Mouse (Mus musculus): ENCODE results near the gene Unc79. TPM values are rescaled to one million over a fixed set of nuclear protein-coding genes. Genes with fewer than 3 reads are reported as not detected.

Gene Unc79
- total RNA-seq, 2 experiments from 2014 or later = 43.4 to 44.6 TPM

GRCm38 (mm10) chr12:103036692-103037091, 88.0 kb downstream of the Unc79 start:
- intact Hi-C loops (cut with DNase I) = no loop called here
- DNase-seq = no peak

- intact Hi-C loops (cut with DNase I) = no loop called here
Measured at GRCm38 (mm10) chr12:103039332-103039731, 90.7 kb downstream of the Unc79 start.

GRCm38 (mm10) chr12:103040136-103040535, 91.5 kb downstream of the Unc79 start:
- peak; percentile 57 for DNase-seq
- intact Hi-C loops (cut with DNase I) = no loop called here

More at GRCm38 (mm10) chr12:103039332-103039731, 90.7 kb downstream of the Unc79 start:
- DNase-seq = no peak

GRCm38 (mm10) chr12:103041401-103041800, 92.7 kb downstream of the Unc79 start:
- intact Hi-C loops (cut with DNase I) = no loop called here
- DNase-seq = no peak

- intact Hi-C loops (cut with DNase I) = no loop called here
- no peak for DNase-seq
Measured at GRCm38 (mm10) chr12:103042711-103043110, 94.1 kb downstream of the Unc79 start.

- intact Hi-C loops (cut with DNase I) = no loop called here
- DNase-seq = no peak
Measured at GRCm38 (mm10) chr12:103044422-103044821, 95.8 kb downstream of the Unc79 start.

GRCm38 (mm10) chr12:103049865-103050264, 101.2 kb downstream of the Unc79 start:
- intact Hi-C loops (cut with DNase I) = loop anchor here (10.0 kb wide), 1 partner anchor 105 kb away; the partner anchor contains the start of gene Unc79
- no peak for DNase-seq

GRCm38 (mm10) chr12:103059321-103060053, 110.8 kb downstream of the Unc79 start:
- DNase-seq = no peak
- intact Hi-C loops (cut with DNase I) = loop anchor here (5.0 to 10.0 kb wide), 3 partner anchors 97 to 295 kb away; partner anchors contain the start of gene Unc79

GRCm38 (mm10) chr12:103060791-103061190, 112.1 kb downstream of the Unc79 start:
- intact Hi-C loops (cut with DNase I) = loop anchor here (10.0 kb wide), 1 partner anchor 296 kb away; no protein-coding TSS in a partner anchor
- DNase-seq = no peak

- no peak for DNase-seq
- intact Hi-C loops (cut with DNase I) = loop anchor here (10.0 kb wide), 1 partner anchor 297 kb away; no protein-coding TSS in a partner anchor
Measured at GRCm38 (mm10) chr12:103062133-103062532, 113.5 kb downstream of the Unc79 start.

- intact Hi-C loops (cut with DNase I) = loop anchor here (5.0 to 10.0 kb wide), 2 partner anchors 178 to 300 kb away; no protein-coding TSS in a partner anchor
- no peak for DNase-seq
Measured at GRCm38 (mm10) chr12:103064944-103065343, 116.3 kb downstream of the Unc79 start.

- no peak for DNase-seq
- intact Hi-C loops (cut with DNase I) = loop anchor here (5.0 to 10.0 kb wide), 2 partner anchors 181 to 303 kb away; no protein-coding TSS in a partner anchor
Measured at GRCm38 (mm10) chr12:103068161-103068560, 119.5 kb downstream of the Unc79 start.

GRCm38 (mm10) chr12:103069565-103069964, 120.9 kb downstream of the Unc79 start:
- no peak for DNase-seq

GRCm38 (mm10) chr12:103073953-103074352, 125.3 kb downstream of the Unc79 start:
- no peak for DNase-seq

More at GRCm38 (mm10) chr12:103069565-103069964, 120.9 kb downstream of the Unc79 start:
- intact Hi-C loops (cut with DNase I) = loop anchor here (5.0 to 10.0 kb wide), 2 partner anchors 182 to 305 kb away; no protein-coding TSS in a partner anchor

GRCm38 (mm10) chr12:103078751-103079150, 130.1 kb downstream of the Unc79 start:
- DNase-seq = no peak
- intact Hi-C loops (cut with DNase I) = no loop called here

More at GRCm38 (mm10) chr12:103073953-103074352, 125.3 kb downstream of the Unc79 start:
- intact Hi-C loops (cut with DNase I) = no loop called here

GRCm38 (mm10) chr12:103080055-103080454, 131.4 kb downstream of the Unc79 start:
- intact Hi-C loops (cut with DNase I) = no loop called here
- DNase-seq = no peak

GRCm38 (mm10) chr12:103091831-103092230, 143.2 kb downstream of the Unc79 start:
- intact Hi-C loops (cut with DNase I) = loop anchor here (10.0 kb wide), 1 partner anchor 307 kb away; no protein-coding TSS in a partner anchor
- no peak for DNase-seq

GRCm38 (mm10) chr12:103095160-103095559, 146.5 kb downstream of the Unc79 start:
- intact Hi-C loops (cut with DNase I) = loop anchor here (10.0 kb wide), 1 partner anchor 310 kb away; no protein-coding TSS in a partner anchor
- DNase-seq = no peak

- intact Hi-C loops (cut with DNase I) = loop anchor here (10.0 kb wide), 1 partner anchor 314 kb away; no protein-coding TSS in a partner anchor
- DNase-seq = no peak
Measured at GRCm38 (mm10) chr12:103099185-103099584, 150.5 kb downstream of the Unc79 start.

GRCm38 (mm10) chr12:103100088-103100487, 151.4 kb downstream of the Unc79 start:
- intact Hi-C loops (cut with DNase I) = no loop called here
- DNase-seq = peak; percentile 13

- intact Hi-C loops (cut with DNase I) = no loop called here
Measured at GRCm38 (mm10) chr12:103103041-103103440, 154.4 kb downstream of the Unc79 start.

GRCm38 (mm10) chr12:103103601-103104000, 154.9 kb downstream of the Unc79 start:
- no peak for DNase-seq
- intact Hi-C loops (cut with DNase I) = no loop called here

More at GRCm38 (mm10) chr12:103103041-103103440, 154.4 kb downstream of the Unc79 start:
- DNase-seq = no peak

Measured in left cerebral cortex, postnatal 4 days (tissue).